Mouse (Mus musculus) ES-E14 (cell line): ENCODE measurements around the gene Kcnh3.

Experiments used
- CHD2 ChIP-seq: IDR thresholded peaks from 2 replicates; pipeline ENCODE4 v1.6.1; 2014; ENCODE audit warnings: mild to moderate bottlenecking, low read depth, low read length, inconsistent platforms
- HCFC1 ChIP-seq: IDR thresholded peaks from 2 replicates; pipeline ENCODE4 v1.6.1; 2012; ENCODE audit warnings: low read length, inconsistent platforms, borderline replicate concordance; ENCODE audit not compliant: insufficient read depth
- MAFK ChIP-seq: IDR thresholded peaks from 2 replicates; pipeline ENCODE4 v1.6.1; 2014; ENCODE audit warnings: mild to moderate bottlenecking, low read depth, low read length, inconsistent platforms; ENCODE audit not compliant: insufficient read depth

- TF ChIP-seq MAFK = no peak
- no peak for TF ChIP-seq CHD2
- TF ChIP-seq HCFC1 = no peak
Observed at GRCm38 (mm10) chr15:99290586-99290985, 65.9 kb downstream of the Kcnh3 start.
